Mouse (Mus musculus): Measurements from ENCODE around the gene Kif3a. TPM values are rescaled to one million over a fixed set of nuclear protein-coding genes. Genes with fewer than 3 reads are reported as not detected.
A peak's percentile ranks its signal among the peaks of the same experiment; 100 is the strongest.

Kif3a gene
- polyA plus RNA-seq (2015; fragmentation: Nextera tagmentation; extraction: Ambion mirVana), result 61.6 and 65.7 TPM in 2 replicates

DNA sequence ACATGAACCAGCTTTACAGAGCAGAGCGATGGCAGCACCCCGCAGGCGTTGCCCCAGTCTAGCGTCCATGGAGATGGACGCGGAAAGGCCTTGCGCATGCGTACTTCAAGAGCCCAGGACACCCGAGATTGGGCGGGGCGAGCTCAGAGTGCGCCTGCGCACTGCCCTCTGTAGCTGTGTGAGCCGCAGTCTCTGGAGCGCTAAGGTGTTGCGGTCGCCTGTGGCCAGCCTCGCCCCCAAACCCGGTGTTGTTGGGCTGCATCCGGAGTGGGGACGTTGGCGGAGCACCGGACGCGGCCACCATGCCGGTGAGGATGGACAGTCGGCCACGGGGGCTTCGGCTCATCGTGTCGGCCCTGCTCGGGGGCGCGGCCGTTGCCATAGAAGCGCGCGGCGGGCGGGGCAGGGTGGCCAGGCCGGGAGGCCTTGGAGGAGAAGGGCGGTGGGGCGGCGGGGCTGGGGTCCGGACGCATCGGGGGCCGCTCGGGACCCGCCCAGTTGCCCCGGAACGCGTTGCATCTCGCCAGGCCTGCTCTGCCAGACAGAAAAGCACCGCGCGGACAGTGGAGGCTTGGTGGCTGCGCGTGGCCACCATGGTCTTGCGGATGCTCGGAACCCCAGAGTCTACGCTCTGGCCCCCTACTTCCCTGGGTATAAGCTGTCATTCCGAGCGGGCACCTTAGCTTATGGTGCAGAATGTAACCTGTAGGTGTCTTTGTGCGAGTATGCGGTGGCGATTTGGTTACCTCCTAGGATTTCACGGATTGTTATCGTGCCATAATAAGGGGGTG, at the start of gene Kif3a:
Gene Kif3a (plus strand): TSS at position 156 of the 791 bp plus-strand sequence.
- Histone ChIP-seq H3K4me3 (peak within 1 kb of the TSS; percentile 97), H3K27me3 (no peaks in the 10 kb centered on the region), H3K9ac (peak within 1 kb of the TSS; percentile 80), H3K4me2 (peak within 1 kb of the TSS; percentile 85), H3K4me1 (peaks cover 14% of the 10 kb centered on the region), H3K36me3 (0 out of 2 replicates have a peak, but pooled peaks cover 3% of the 10 kb centered on the region), H3K27ac (peak within 1 kb of the TSS; percentile 72), H3K9me3 (no peaks in the 10 kb centered on the region)
- WGBS, result under 1% methylated on average over 69 of the region's 69 CpGs
- peak; percentile 97 for ATAC-seq (ENCODE audit: borderline replicate concordance, extremely low read depth, low FRiP score, low TSS enrichment)

DNA sequence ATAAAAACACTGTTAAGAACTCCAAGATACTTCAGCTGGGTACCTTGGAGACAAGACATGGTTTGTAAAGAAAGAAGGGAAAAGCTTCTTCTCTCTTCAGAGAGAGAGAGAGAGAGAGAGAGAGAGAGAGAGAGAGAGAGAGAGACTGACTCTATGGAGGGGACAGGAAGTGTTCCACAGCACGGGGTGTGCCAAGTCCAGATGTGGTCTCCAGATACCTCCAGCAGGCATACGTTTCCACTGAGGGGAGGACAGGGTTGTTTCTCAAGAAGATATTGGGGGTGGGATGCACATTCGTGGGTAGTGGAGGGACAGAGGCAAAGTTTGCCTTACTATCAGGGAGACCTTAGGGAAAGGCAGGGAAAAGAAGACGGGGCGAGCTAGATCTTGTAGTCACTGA, 48.4 kb upstream of the Kif3a start:
- H3K9ac ChIP-seq, result no peak overlapping the region

DNA sequence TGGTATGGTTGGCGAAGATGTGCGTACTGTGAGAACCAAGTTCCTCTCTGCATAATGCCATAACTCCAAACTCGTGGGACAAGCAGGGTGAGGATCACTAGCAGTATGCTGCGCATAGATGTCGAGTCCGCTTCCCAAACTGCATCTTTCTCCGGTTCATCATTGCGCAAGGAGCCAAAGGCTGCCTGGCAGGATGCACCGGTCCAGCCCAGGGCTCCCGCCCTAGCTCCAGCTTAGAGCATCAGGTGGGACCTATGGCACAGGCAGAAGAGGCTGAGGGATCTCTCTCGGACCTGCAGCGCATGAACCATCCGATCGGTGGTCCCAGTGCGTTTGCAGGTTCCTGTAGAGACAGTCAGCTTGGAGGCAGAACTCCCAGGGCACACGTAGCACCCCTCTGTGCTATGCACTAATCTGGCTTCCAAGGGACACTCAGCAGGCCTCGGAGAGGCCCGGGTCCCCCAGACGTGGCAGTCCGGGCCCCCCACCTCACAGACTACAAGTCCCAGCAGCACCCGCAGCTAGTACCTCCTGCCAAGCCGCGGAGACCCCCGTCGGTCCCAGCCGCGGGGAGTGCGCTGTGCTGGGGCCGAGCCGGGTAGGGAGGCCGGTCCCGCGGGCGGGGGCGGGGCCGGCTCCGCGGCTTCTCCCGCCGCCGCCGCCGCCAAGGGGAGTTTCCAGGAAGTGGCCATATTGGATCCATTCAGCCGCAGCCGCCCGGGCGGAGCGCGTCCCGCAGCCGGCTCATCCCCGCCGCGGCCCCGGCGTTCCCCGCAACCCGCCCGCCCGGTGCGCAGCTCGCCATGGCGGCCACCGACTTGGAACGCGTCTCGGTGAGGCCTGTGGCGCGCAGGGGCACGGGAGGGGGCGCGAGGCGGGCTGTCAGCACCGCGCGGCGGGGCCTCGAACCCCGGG, 47.7 kb upstream of the Kif3a start, which contains the start of gene Sept8:
Gene Sept8 (plus strand): TSS at position 51 of the 915 bp plus-strand sequence.
- H3K4me3 ChIP-seq, result peak within 1 kb of the TSS; percentile 78
- H3K9ac ChIP-seq, result peak within 1 kb of the TSS; percentile 74
- H3K36me3 ChIP-seq, result no peaks in the 10 kb centered on the region
- H3K4me1 ChIP-seq, result peaks cover 38% of the 10 kb centered on the region
- peak within 1 kb of the TSS; percentile 76 for H3K27ac ChIP-seq
- ATAC-seq (ENCODE audit: borderline replicate concordance, extremely low read depth, low FRiP score, low TSS enrichment), result peak; percentile 75; the same call in 1 of the 2 replicates
- peak within 1 kb of the TSS; percentile 87 for H3K4me2 ChIP-seq
- H3K27me3 ChIP-seq, result no peaks in the 10 kb centered on the region
- no peaks in the 10 kb centered on the region for H3K9me3 ChIP-seq
- WGBS, result 5% methylated on average over 53 of the region's 79 CpGs

More for the DNA sequence above, 48.4 kb upstream of the Kif3a start:
- Histone ChIP-seq H3K4me3 (peak overlapping the region; percentile 78; the same call in 1 of the 2 replicates), H3K4me1 (peaks cover 38% of the 10 kb centered on the region), H3K4me2 (peak overlapping the region; percentile 87), H3K36me3 (no peaks in the 10 kb centered on the region), H3K9me3 (no peaks in the 10 kb centered on the region), H3K27ac (peak overlapping the region; percentile 76; the same call in 1 of the 2 replicates), H3K27me3 (no peaks in the 10 kb centered on the region)
- 29% methylated on average over 5 of the region's 5 CpGs for WGBS
- no peak for ATAC-seq (ENCODE audit: borderline replicate concordance, extremely low read depth, low FRiP score, low TSS enrichment)

DNA sequence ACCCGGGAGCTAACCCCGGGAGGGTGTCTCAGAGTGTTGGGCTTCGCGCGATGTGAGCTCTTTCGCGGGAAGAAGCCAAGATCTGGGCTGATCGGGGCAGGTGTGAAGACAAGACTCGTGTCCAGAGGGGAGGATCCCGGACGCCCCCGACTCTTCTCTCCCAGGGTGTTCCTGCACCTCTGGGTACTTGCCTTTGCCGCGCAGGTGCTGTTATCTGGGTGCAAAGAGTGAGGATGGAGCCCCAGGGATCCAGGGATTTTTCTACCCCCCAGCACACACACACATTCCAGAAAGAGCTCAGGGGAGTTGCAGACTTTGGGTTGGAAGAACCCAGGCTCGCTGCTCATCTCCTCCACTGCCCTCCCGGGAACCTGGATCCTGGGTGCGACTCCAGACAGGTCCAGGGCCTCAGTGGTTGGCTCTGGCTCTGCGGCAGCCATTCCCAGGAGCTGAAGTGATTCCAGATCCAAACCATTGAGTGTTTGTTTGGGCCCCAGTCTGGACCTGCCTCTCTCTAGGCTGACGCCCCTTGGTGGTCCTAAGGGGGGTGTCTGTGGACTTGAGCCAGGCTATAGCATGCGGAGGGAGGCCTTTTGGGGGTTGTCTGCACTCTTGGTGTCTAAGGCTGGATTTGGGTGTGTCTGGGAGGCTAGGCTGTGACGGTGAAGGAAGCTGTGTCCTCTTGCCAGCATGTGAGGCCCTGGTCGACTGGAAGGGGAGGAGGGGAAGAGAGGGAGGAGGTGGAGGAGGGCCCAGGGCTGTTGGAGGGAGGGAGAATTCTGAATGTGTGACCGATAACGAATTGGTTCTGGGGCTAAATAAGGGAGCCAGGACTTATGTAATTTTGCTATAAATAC, 46.8 kb upstream of the Kif3a start:
- H3K4me1 ChIP-seq, result peaks cover 40% of the 10 kb centered on the region

DNA sequence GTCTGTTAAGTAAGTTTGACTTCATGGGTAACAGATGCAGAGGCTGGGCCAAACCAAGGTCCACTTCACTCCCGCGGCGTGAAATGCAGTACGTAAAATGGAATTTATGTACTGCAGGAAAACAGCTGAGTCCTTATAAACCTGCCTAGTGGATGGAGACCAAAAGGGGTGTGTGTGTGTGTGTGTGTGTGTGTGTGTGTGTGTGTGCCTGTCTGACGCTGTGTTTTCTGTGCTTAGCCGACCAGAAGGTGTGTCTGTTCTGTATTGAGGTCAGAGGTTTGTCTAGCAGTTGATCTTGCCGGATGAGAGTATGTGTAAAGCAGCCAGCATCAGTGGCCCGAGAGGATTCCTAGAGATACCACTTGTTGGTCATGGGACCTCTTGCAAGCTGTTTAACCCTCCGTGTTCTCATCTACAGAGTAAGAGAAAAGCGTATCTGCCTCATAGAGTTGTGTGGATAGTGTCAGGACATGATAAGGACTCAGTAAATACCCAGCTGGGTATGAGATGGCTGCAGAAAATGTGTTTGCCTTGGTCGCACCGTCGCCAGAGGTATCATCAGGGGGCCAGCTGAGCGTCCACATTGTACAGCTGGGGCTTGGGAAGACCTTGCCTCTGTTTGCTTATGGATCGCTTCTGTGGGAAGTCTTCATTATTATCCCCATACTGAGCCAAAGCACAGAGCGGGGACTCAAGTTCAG, 45.9 kb upstream of the Kif3a start:
- H3K9ac ChIP-seq, result no peak overlapping the region
- peak overlapping the region; percentile 87 for H3K4me2 ChIP-seq
- no peak for ATAC-seq (ENCODE audit: borderline replicate concordance, extremely low read depth, low FRiP score, low TSS enrichment)
- peak overlapping the region; percentile 78 for H3K4me3 ChIP-seq
- WGBS, result 41% methylated on average over 16 of the region's 16 CpGs
- no peaks in the 10 kb centered on the region for H3K27me3 ChIP-seq
- no peaks in the 10 kb centered on the region for H3K9me3 ChIP-seq
- no peak overlapping the region for H3K27ac ChIP-seq
- no peaks in the 10 kb centered on the region for H3K36me3 ChIP-seq
- peaks cover 45% of the 10 kb centered on the region for H3K4me1 ChIP-seq

More for the DNA sequence above, 46.8 kb upstream of the Kif3a start:
- peak overlapping the region; percentile 76 for H3K27ac ChIP-seq
- no peaks in the 10 kb centered on the region for H3K36me3 ChIP-seq
- peak overlapping the region; percentile 87 for H3K4me2 ChIP-seq
- peak overlapping the region; percentile 74 for H3K9ac ChIP-seq
- WGBS, result 1% methylated on average over 24 of the region's 24 CpGs
- peak overlapping the region; percentile 78 for H3K4me3 ChIP-seq
- H3K9me3 ChIP-seq, result no peaks in the 10 kb centered on the region
- ATAC-seq (ENCODE audit: borderline replicate concordance, extremely low read depth, low FRiP score, low TSS enrichment), result peak; percentile 47; the same call in 1 of the 2 replicates
- H3K27me3 ChIP-seq, result no peaks in the 10 kb centered on the region

DNA sequence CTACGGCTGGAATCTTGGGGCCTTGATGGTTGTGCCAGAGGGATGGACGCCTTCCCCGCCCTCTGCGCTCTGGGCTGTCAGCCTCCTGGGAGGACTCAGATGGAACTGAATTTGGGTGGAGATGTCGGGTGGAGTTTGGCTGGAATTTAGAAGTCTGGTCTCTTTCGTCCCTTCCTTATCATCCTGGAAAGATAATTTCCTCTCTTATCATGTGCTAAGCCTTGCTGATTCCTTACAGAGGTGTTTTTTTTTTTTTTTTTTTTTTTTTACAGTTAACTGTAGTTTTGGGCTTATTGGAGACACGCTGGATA, 45.4 kb upstream of the Kif3a start:
- peak overlapping the region; percentile 87; the same call in 1 of the 2 replicates for H3K4me2 ChIP-seq
- no peak overlapping the region for H3K27ac ChIP-seq
- H3K9me3 ChIP-seq, result no peaks in the 10 kb centered on the region
- 70% methylated on average over 7 of the region's 7 CpGs for WGBS
- H3K27me3 ChIP-seq, result no peaks in the 10 kb centered on the region
- ATAC-seq (ENCODE audit: borderline replicate concordance, extremely low read depth, low FRiP score, low TSS enrichment), result no peak
- peaks cover 43% of the 10 kb centered on the region for H3K4me1 ChIP-seq
- no peaks in the 10 kb centered on the region for H3K36me3 ChIP-seq
- no peak overlapping the region for H3K4me3 ChIP-seq
- no peak overlapping the region for H3K9ac ChIP-seq

DNA sequence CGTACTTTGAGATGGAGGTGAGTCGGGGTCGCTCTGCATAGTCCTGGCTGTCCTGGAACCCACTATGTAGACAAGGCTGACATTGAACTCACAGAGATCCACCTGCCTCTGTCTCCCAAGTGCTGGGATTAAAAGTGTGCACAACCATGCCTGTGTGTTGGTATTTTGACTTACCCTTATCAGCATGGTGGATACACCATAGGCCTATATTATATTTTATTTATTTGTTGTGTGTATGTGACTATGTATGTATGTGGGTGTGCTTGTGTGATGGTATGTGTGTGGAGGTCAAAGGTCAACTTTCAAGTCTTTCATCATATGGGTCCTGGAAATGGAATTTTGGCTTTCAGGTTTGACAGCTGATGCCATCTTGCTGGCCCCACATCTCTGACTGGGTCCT, 44.8 kb upstream of the Kif3a start:
- Histone ChIP-seq H3K4me2 (no peak overlapping the region), H3K9me3 (no peaks in the 10 kb centered on the region), H3K4me1 (peaks cover 38% of the 10 kb centered on the region), H3K27ac (no peak overlapping the region), H3K27me3 (no peaks in the 10 kb centered on the region), H3K36me3 (no peaks in the 10 kb centered on the region), H3K4me3 (no peak overlapping the region), H3K9ac (no peak overlapping the region)
- no peak for ATAC-seq (ENCODE audit: borderline replicate concordance, extremely low read depth, low FRiP score, low TSS enrichment)
- 90% methylated on average over 3 of the region's 3 CpGs for WGBS

DNA sequence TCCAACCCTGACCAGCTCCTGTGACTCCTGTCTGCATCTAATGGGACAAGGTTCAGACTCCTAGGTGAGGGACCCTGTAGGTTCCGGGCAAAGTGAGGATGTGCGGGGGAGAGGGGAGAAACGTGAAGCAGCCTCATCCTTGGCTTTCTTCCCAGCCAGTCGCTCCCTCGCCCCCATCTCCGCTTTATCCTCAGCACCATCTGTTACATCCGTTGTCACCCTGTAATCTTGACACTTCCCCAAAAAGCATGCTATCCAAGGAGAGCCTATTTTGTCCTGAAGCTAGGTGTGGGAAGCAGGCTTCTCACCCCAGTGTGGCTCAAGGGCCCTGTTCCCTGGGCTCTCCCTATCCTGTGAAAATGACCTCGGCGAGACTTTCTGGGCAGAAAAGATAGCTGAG, 44.2 kb upstream of the Kif3a start:
- no peaks in the 10 kb centered on the region for H3K27me3 ChIP-seq
- 44% methylated on average over 9 of the region's 9 CpGs for WGBS
- no peak overlapping the region for H3K4me2 ChIP-seq
- H3K36me3 ChIP-seq, result no peaks in the 10 kb centered on the region
- H3K4me1 ChIP-seq, result peaks cover 37% of the 10 kb centered on the region
- ATAC-seq (ENCODE audit: borderline replicate concordance, extremely low read depth, low FRiP score, low TSS enrichment), result no peak
- no peak overlapping the region for H3K27ac ChIP-seq
- no peak overlapping the region for H3K4me3 ChIP-seq
- no peak overlapping the region for H3K9ac ChIP-seq
- no peaks in the 10 kb centered on the region for H3K9me3 ChIP-seq

DNA sequence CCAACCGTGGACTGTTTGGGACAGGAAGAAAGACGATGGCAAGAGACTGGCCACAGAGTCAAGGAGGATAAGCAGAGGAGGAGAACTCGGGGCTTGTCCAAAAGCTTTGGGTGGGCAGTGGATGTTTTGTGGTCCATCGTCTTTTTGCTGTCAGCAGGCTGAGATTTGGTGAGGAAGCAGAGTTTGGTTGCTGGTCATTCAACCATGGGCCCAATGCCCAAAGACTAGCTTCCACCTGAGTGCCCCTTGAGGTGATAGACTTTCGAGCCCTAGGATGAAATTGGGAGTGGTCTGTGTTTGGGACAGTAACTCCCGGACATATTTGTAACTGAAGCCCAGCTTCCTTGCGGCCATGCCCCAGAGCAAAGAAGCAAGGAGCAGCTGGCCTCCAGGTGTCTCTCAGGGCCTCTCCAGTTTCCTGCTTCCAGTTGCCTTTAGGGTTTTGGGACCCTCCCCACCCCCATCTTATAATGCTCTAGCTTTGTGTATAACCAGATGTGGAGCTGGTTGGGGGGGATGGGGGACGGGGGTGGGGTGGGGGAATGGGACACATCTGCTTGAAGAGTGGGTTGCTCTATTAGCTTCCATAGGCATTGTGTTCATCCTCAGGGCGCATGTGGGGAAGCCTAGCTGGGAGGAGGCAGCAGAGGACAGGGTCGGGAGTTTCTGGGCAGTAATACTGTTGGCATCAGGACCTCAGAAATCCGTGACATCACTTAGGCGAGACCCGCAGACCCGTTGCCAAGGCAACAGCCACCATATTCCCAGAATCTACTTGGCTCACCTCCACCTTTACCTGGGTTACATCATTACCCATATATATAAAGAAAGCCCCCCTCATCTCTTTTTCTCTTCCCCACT, 43.4 kb upstream of the Kif3a start:
- no peaks in the 10 kb centered on the region for H3K36me3 ChIP-seq
- H3K4me1 ChIP-seq, result peaks cover 42% of the 10 kb centered on the region
- WGBS, result 73% methylated on average over 14 of the region's 14 CpGs
- no peak overlapping the region for H3K4me3 ChIP-seq
- ATAC-seq (ENCODE audit: borderline replicate concordance, extremely low read depth, low FRiP score, low TSS enrichment), result no peak
- H3K27ac ChIP-seq, result no peak overlapping the region
- H3K9ac ChIP-seq, result no peak overlapping the region
- no peaks in the 10 kb centered on the region for H3K9me3 ChIP-seq
- H3K4me2 ChIP-seq, result no peak overlapping the region
- no peaks in the 10 kb centered on the region for H3K27me3 ChIP-seq

DNA sequence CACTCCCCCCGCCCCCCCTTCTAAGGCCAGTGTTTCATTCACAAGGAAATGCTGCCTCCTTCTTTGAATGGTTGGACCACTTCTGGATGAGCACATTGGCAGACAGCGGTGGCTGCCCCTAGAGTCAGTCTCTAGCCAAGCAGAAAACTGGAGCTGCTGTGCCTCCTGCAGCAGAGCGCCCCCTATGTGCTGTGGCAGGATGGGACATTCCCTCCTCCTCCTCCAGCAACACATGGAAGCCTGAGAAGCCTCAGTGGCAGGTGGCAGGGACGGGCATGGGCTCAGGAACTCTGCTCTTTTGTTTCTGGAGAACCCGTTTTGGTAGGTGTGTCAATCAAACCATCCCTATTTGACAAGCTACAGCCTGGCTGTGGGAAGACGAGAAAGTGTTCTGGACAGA, 42.3 kb upstream of the Kif3a start:
- no peaks in the 10 kb centered on the region for H3K36me3 ChIP-seq
- peaks cover 44% of the 10 kb centered on the region for H3K4me1 ChIP-seq
- no peak for ATAC-seq (ENCODE audit: borderline replicate concordance, extremely low read depth, low FRiP score, low TSS enrichment)
- 71% methylated on average over 6 of the region's 6 CpGs for WGBS
- H3K27ac ChIP-seq, result no peak overlapping the region
- H3K27me3 ChIP-seq, result no peaks in the 10 kb centered on the region
- no peak overlapping the region for H3K4me3 ChIP-seq
- H3K9ac ChIP-seq, result no peak overlapping the region
- no peaks in the 10 kb centered on the region for H3K9me3 ChIP-seq
- H3K4me2 ChIP-seq, result no peak overlapping the region
